Mouse (Mus musculus) CH12.LX (cell line): ENCODE measurements around the gene Gria1. TPM values are rescaled to one million over a fixed set of nuclear protein-coding genes. Genes with fewer than 3 reads are reported as not detected.
A peak's percentile ranks its signal among the peaks of the same experiment; 100 is the strongest.

Experiments used
- DNase-seq: peaks from one replicate; pipeline ENCODE4 v3.0.0-alpha.2; 2013; ENCODE audit errors: extremely low read depth
- H3K27ac ChIP-seq: 2 replicates; pipeline ENCODE4 v1.5.1; 2012; ENCODE audit warnings: low read depth, mild to moderate bottlenecking, control low read depth, moderate library complexity; ENCODE audit not compliant: insufficient read depth
- H3K27me3 ChIP-seq: replicated peaks from 2 replicates; pipeline ENCODE3; 2012; ENCODE audit warnings: inconsistent platforms
- H3K36me3 ChIP-seq, 2 experiments: replicated peaks in 1 of 2; 2 replicates each; pipeline versions ENCODE3 to v1.6.1; 2012; ENCODE audit warnings: inconsistent platforms in 1 of 2, low read length in 1 of 2, mild to moderate bottlenecking in 1 of 2, mixed read lengths in 1 of 2, moderate library complexity in 1 of 2; ENCODE audit not compliant: control insufficient read depth in 1 of 2, insufficient read depth in 1 of 2
- H3K4me1 ChIP-seq, 2 experiments: 2 replicates each; pipeline ENCODE4 v1.6.1; 2012; ENCODE audit warnings: inconsistent platforms in 1 of 2, moderate library complexity in 1 of 2; ENCODE audit not compliant: insufficient read depth in 2 of 2, control insufficient read depth in 1 of 2
- H3K4me2 ChIP-seq: 2 replicates; pipeline ENCODE4 v1.6.1; 2012; ENCODE audit warnings: low read depth, mild to moderate bottlenecking, control low read depth; ENCODE audit not compliant: poor library complexity, insufficient read depth, severe bottlenecking
- H3K4me3 ChIP-seq, 3 experiments: fragments of 150-350 bp in 1 of 3; sonication (generic) in 1 of 3; replicated peaks in 1 of 3; 2 replicates each; pipeline versions ENCODE3 to v1.5.1; 2011 to 2012; ENCODE audit warnings: low read depth in 2 of 3, low read length in 2 of 3, mild to moderate bottlenecking in 2 of 3, moderate library complexity in 2 of 3, control low read depth in 1 of 3, improper control_type of control experiment in 1 of 3, inconsistent platforms in 1 of 3, mixed read lengths in 1 of 3; ENCODE audit not compliant: poor library complexity in 1 of 3
- H3K79me2 ChIP-seq: replicated peaks from 2 replicates; pipeline ENCODE4 v1.6.1; 2012; ENCODE audit warnings: mild to moderate bottlenecking, moderate library complexity; ENCODE audit not compliant: control insufficient read depth, poor library complexity, insufficient read depth, severe bottlenecking; ENCODE audit errors: extremely low read depth
- H3K9ac ChIP-seq: 2 replicates; pipeline ENCODE4 v1.6.1; 2012; ENCODE audit warnings: low read depth, mild to moderate bottlenecking, control low read depth, moderate library complexity; ENCODE audit not compliant: insufficient read depth
- H3K9me3 ChIP-seq: replicated peaks from 2 replicates; pipeline ENCODE3; 2012; ENCODE audit warnings: low read length, inconsistent platforms, mixed read lengths
- BHLHE40 ChIP-seq: IDR thresholded peaks from 2 replicates; pipeline ENCODE4 v1.6.1; 2011; ENCODE audit warnings: mild to moderate bottlenecking, low read depth, low read length, improper control_type of control experiment
- CHD1 ChIP-seq: IDR thresholded peaks from 2 replicates; pipeline ENCODE4 v1.6.1; 2012; ENCODE audit warnings: low read depth, low read length, improper control_type of control experiment, inconsistent platforms
- CHD2 ChIP-seq: IDR thresholded peaks from 2 replicates; pipeline ENCODE4 v1.6.1; 2011; ENCODE audit warnings: low read length, improper control_type of control experiment
- CTCF ChIP-seq, 2 experiments: IDR thresholded peaks in 1 of 2; conservative IDR thresholded peaks in 1 of 2; 2 replicates each; pipeline ENCODE4 v1.5.1; 2011 to 2012; ENCODE audit warnings: low read depth in 2 of 2, low read length in 2 of 2, improper control_type of control experiment in 1 of 2, inconsistent platforms in 1 of 2, mild to moderate bottlenecking in 1 of 2, moderate library complexity in 1 of 2
- E2F4 ChIP-seq: IDR thresholded peaks from 2 replicates; pipeline ENCODE4 v1.6.1; 2011; ENCODE audit warnings: low read depth, low read length, improper control_type of control experiment; ENCODE audit not compliant: insufficient replicate concordance
- ELF1 ChIP-seq: IDR thresholded peaks from 2 replicates; pipeline ENCODE4 v1.6.1; 2014; ENCODE audit warnings: low read depth, mild to moderate bottlenecking, inconsistent platforms, low read length, improper control_type of control experiment
- EP300 ChIP-seq: IDR thresholded peaks from 2 replicates; pipeline ENCODE4 v1.6.1; 2011; ENCODE audit warnings: low read length, improper control_type of control experiment
- IRF4 ChIP-seq: IDR thresholded peaks from 2 replicates; pipeline ENCODE4 v1.6.1; 2014; ENCODE audit warnings: low read depth, mild to moderate bottlenecking, inconsistent platforms, low read length, improper control_type of control experiment
- JUN ChIP-seq: IDR thresholded peaks from 2 replicates; pipeline ENCODE4 v1.6.1; 2011; ENCODE audit warnings: low read depth, mild to moderate bottlenecking, low read length, improper control_type of control experiment, moderate library complexity; ENCODE audit not compliant: insufficient read depth
- JUND ChIP-seq: conservative IDR thresholded peaks from 2 replicates; pipeline ENCODE4 v1.6.1; 2011; ENCODE audit warnings: low read depth, low read length, improper control_type of control experiment
- KAT2A ChIP-seq: IDR thresholded peaks from 2 replicates; pipeline ENCODE4 v1.6.1; 2012; ENCODE audit warnings: low read length, improper control_type of control experiment, inconsistent platforms; ENCODE audit not compliant: insufficient replicate concordance
- MAX ChIP-seq: IDR thresholded peaks from 2 replicates; pipeline ENCODE4 v1.6.1; 2011; ENCODE audit warnings: low read length, improper control_type of control experiment
- MAZ ChIP-seq: IDR thresholded peaks from 2 replicates; pipeline ENCODE4 v1.6.1; 2012; ENCODE audit warnings: low read depth, mild to moderate bottlenecking, inconsistent platforms, low read length, improper control_type of control experiment, moderate library complexity
- MXI1 ChIP-seq: IDR thresholded peaks from 2 replicates; pipeline ENCODE4 v1.6.1; 2011; ENCODE audit warnings: mild to moderate bottlenecking, low read depth, low read length, improper control_type of control experiment
- MYC ChIP-seq: IDR thresholded peaks from 2 replicates; pipeline ENCODE4 v1.6.1; 2011; ENCODE audit warnings: low read depth, mild to moderate bottlenecking, improper control_type of control experiment, low read length
- NELFE ChIP-seq: IDR thresholded peaks from 2 replicates; pipeline ENCODE4 v1.6.1; 2011; ENCODE audit warnings: low read depth, low read length, improper control_type of control experiment
- NRF1 ChIP-seq: IDR thresholded peaks from 2 replicates; pipeline ENCODE4 v1.6.1; 2014; ENCODE audit warnings: low read depth, mild to moderate bottlenecking, inconsistent platforms, low read length, improper control_type of control experiment, moderate library complexity
- PAX5 ChIP-seq: IDR thresholded peaks from 2 replicates; pipeline ENCODE4 v1.6.1; 2012; ENCODE audit warnings: low read length, inconsistent platforms, mixed read lengths
- POLR2A ChIP-seq: IDR thresholded peaks from 2 replicates; pipeline ENCODE4 v1.6.1; 2011; ENCODE audit warnings: low read depth, mild to moderate bottlenecking, improper control_type of control experiment, low read length
- POLR2AphosphoS2 ChIP-seq: IDR thresholded peaks from 2 replicates; pipeline ENCODE4 v1.6.1; 2011; ENCODE audit warnings: low read depth, low read length, improper control_type of control experiment
- RAD21 ChIP-seq: IDR thresholded peaks from 2 replicates; pipeline ENCODE4 v1.6.1; 2011; ENCODE audit warnings: low read depth, mild to moderate bottlenecking, low read length, improper control_type of control experiment, moderate library complexity
- SMC3 ChIP-seq: IDR thresholded peaks from 2 replicates; pipeline ENCODE4 v1.6.1; 2011; ENCODE audit warnings: low read depth, low read length, improper control_type of control experiment
- TCF12 ChIP-seq: IDR thresholded peaks from 2 replicates; pipeline ENCODE4 v1.6.1; 2014; ENCODE audit warnings: low read depth, mild to moderate bottlenecking, inconsistent platforms, low read length, improper control_type of control experiment
- USF2 ChIP-seq: conservative IDR thresholded peaks from 2 replicates; pipeline ENCODE4 v1.6.1; 2011; ENCODE audit warnings: low read depth, low read length, improper control_type of control experiment
- ZC3H11A ChIP-seq: IDR thresholded peaks from 2 replicates; pipeline ENCODE4 v1.6.1; 2012; ENCODE audit warnings: low read depth, mild to moderate bottlenecking, inconsistent platforms, low read length, improper control_type of control experiment
- ZKSCAN1 ChIP-seq: IDR thresholded peaks from 2 replicates; pipeline ENCODE4 v1.6.1; 2012; ENCODE audit warnings: low read depth, inconsistent platforms, low read length, improper control_type of control experiment, borderline replicate concordance
- dilution Hi-C: fragments of 300-500 bp; cut with MboI; formaldehyde crosslinking; loops from 2 replicates; pipeline ENCODE4 v1.14.3; 2020; ENCODE audit warnings: low sequenced_read_pairs; ENCODE audit not compliant: extremely low pct_unique_long_range_greater_than_20kb, extremely low pct_ligation_motif_present
- in situ Hi-C: fragments of 300-500 bp; cut with MboI; formaldehyde crosslinking; loops from 3 replicates; pipeline ENCODE4 v1.14.3; 2019; ENCODE audit warnings: low sequenced_read_pairs, low pct_ligation_motif_present, low pct_unique_long_range_greater_than_20kb, mixed read lengths
- polyA plus RNA-seq: library from polyadenylated mRNA; unstranded; fragments of >175 nt; gene quantifications from 2 replicates; pipeline ENCODE4 v1.2.1, GENCODE M21; 2012; ENCODE audit warnings: low read depth; ENCODE audit not compliant: insufficient read length
- total RNA-seq, 2 experiments: library from RNA; depleted of rRNA; stranded (reverse); fragments of 300-350 nt in 1 of 2; fragments of >200 nt in 1 of 2; gene quantifications; 2 replicates each; pipeline ENCODE4 v1.2.3; 2012 to 2014

Gria1 gene
- total and polyA plus RNA-seq, 3 experiments = under 0.01 to 0.49 (median 0.05) TPM

DNA sequence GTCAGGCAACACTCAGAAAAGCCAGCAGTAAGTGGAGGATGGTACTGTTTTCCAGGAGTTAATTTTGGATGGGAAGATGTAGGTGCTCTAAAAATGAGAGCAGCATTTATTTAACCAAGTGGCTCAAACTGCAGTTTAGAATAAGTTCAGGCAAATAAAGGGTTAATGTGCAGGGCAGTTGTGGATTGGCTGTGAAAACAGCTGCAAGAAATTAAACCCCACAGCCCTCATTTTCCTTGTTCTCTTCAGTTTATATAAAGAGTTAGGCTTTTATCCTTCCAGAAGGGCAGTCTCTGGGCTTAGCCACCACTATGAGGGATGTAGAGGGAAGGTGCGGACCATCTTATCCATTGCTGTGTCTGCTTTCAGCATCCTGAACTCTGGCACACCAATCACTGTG, 225.2 kb downstream of the Gria1 start:
- TF ChIP-seq POLR2A (no peak), MAZ (no peak), NRF1 (no peak), CTCF (conservative IDR thresholded peaks at IDR 0.05 in 1 of 2, IDR thresholded peaks at IDR 0.05 in 1 of 2; ENCODE audit: low read depth in 2 of 2, low read length in 2 of 2) (no peak), CHD1 (no peak), USF2 (no peak)
- Histone ChIP-seq H3K79me2 (no peaks in the 10 kb centered on the region), H3K4me3 (no peak overlapping the region), H3K4me2 (no peak overlapping the region), H3K9me3 (peaks cover 17% of the 10 kb centered on the region), H3K27me3 (no peaks in the 10 kb centered on the region), H3K4me1 (peaks cover 0 to 47% of the 10 kb centered on the region in 2 experiments; a peak in 2 of 4 replicates), H3K27ac (no peak overlapping the region), H3K9ac (no peak overlapping the region), H3K36me3 (no peaks in the 10 kb centered on the region)
- in situ Hi-C loops = no loop called here
- DNase-seq = no peak
- dilution Hi-C loops = no loop called here

DNA sequence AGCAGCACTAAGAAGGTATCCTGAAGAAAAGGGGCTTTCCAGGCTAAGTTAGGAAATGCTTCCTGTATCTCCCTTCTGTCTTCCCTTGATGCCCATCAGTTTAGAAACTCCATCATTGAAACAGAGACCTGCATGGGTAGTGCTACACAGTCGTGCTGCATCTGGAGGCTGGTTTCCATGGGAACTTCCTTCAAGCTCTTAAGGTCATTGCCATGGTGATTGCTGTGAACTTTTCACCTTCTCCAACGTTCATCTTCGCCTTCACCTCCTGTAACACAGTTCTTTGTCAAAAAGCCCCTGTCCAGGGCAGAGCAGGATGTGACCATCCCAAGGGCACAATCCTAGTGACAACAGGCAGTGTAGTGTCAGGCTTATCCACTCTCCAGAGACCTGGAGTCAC, 228.6 kb downstream of the Gria1 start:
- dilution Hi-C loops (no loop called here), in situ Hi-C loops (no loop called here)
- no peak overlapping the region for H3K4me2 ChIP-seq
- no peaks in the 10 kb centered on the region for H3K79me2 ChIP-seq
- H3K27me3 ChIP-seq = no peaks in the 10 kb centered on the region
- H3K9ac ChIP-seq = no peak overlapping the region
- H3K9me3 ChIP-seq = peaks cover 6% of the 10 kb centered on the region
- TF ChIP-seq MXI1 = no peak
- TF ChIP-seq, all 38 proteins: peak for 0
- Histone ChIP-seq H3K27ac (no peak overlapping the region), H3K4me3 (no peak overlapping the region), H3K36me3 (no peaks in the 10 kb centered on the region), H3K4me1 (peaks cover 5 to 78% of the 10 kb centered on the region in 2 experiments; a peak in 3 of 4 replicates)
- peak; percentile 43 for DNase-seq

DNA sequence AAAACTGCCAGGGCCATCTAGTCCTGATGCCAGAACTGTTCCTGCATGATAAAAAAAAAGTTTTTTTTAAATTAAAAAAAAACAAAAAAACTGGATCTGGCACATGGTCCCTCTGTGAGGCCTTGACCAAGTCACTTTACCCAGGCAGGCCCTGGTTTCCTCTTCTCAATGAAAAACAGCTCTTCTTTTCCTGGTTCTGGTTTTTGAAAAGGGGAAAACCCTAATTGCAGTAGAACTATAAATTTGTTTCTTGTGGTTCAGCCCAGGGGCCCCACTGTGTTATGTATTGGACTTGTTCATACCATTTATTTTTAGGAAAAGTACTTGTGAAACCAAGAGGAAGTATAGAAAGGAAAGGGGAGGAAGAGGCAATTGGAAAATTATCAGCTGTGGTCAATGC, 232.6 kb downstream of the Gria1 start:
- peaks cover 5 to 70% of the 10 kb centered on the region in 2 experiments; a peak in 3 of 4 replicates for H3K4me1 ChIP-seq
- H3K4me2 ChIP-seq = no peak overlapping the region
- no peak overlapping the region for H3K9ac ChIP-seq
- in situ Hi-C loops = no loop called here
- no peaks in the 10 kb centered on the region for H3K79me2 ChIP-seq
- dilution Hi-C loops = no loop called here
- no peaks in the 10 kb centered on the region for H3K36me3 ChIP-seq
- H3K4me3 ChIP-seq = no peak overlapping the region
- H3K27me3 ChIP-seq = no peaks in the 10 kb centered on the region
- peak; percentile 75 for DNase-seq
- H3K27ac ChIP-seq = no peak overlapping the region
- H3K9me3 ChIP-seq = peaks cover 6% of the 10 kb centered on the region
- TF ChIP-seq ZC3H11A = no peak
- TF ChIP-seq ELF1 = peak; percentile 53; the same call in 1 of the 2 replicates
- 0 out of 2 replicates have a peak, but pooled peaks have one; percentile 48 for TF ChIP-seq MYC
- peak; percentile 56; the same call in 1 of the 2 replicates for TF ChIP-seq IRF4
- 0 out of 2 replicates have a peak, but pooled peaks have one; percentile 23 for TF ChIP-seq MAZ
- TF ChIP-seq KAT2A = no peak
- TF ChIP-seq BHLHE40 = peak; percentile 51
- peak; percentile 68; the same call in 1 of the 2 replicates for TF ChIP-seq MAX
- 0 out of 2 replicates have a peak, but pooled peaks have one; percentile 18 for TF ChIP-seq TCF12
- TF ChIP-seq JUND = peak; percentile 57; the same call in 1 of the 2 replicates
- peak; percentile 77; the same call in 1 of the 2 replicates for TF ChIP-seq EP300
- 0 out of 2 replicates have a peak, but pooled peaks have one; percentile 34 for TF ChIP-seq E2F4
- no peak for TF ChIP-seq ZKSCAN1
- TF ChIP-seq CHD2 = peak; percentile 43; the same call in 1 of the 2 replicates
- no peak for TF ChIP-seq NRF1
- no peak for TF ChIP-seq JUN
- TF ChIP-seq SMC3 = no peak
- no peak for TF ChIP-seq CHD1
- TF ChIP-seq PAX5 = no peak
- TF ChIP-seq NELFE = no peak
- no peak for TF ChIP-seq POLR2AphosphoS2
- no peak for TF ChIP-seq RAD21
